Mouse (Mus musculus) liver, embryonic 13.5 days (tissue): ENCODE data around the gene Rcbtb2. TPM values are rescaled to one million over a fixed set of nuclear protein-coding genes. Genes with fewer than 3 reads are reported as not detected.

ENCODE experiments used
- ATAC-seq: fragments of 200-750 bp; cut with Nextera tagmentation; 2 replicates; pipeline ENCODE4 v1.8.0; 2017; ENCODE audit warnings: low read depth, mild to moderate bottlenecking, moderate number of reproducible peaks, moderate library complexity
- DNase-seq: peaks from one replicate; pipeline ENCODE4 v3.0.0; 2022
- H3K27ac ChIP-seq: fragments of 300-500 bp; sonication (generic); 2 replicates; pipeline ENCODE4 v1.5.1; 2015; ENCODE audit warnings: moderate library complexity, mild to moderate bottlenecking, inconsistent platforms
- H3K27me3 ChIP-seq: fragments of 300-500 bp; sonication (generic); 2 replicates; pipeline ENCODE4 v1.6.1; 2015; ENCODE audit warnings: mild to moderate bottlenecking, inconsistent platforms
- H3K36me3 ChIP-seq: fragments of 300-500 bp; sonication (generic); 2 replicates; pipeline ENCODE4 v1.6.1; 2015; ENCODE audit warnings: mild to moderate bottlenecking, inconsistent platforms
- H3K4me1 ChIP-seq: fragments of 300-500 bp; sonication (generic); replicated peaks from 2 replicates; pipeline ENCODE4 v1.6.1; 2015; ENCODE audit warnings: inconsistent platforms
- H3K4me2 ChIP-seq: fragments of 300-500 bp; sonication (generic); 2 replicates; pipeline ENCODE4 v1.6.1; 2015; ENCODE audit warnings: inconsistent platforms, mild to moderate bottlenecking, moderate library complexity
- H3K4me3 ChIP-seq: fragments of 300-500 bp; sonication (generic); replicated peaks from 2 replicates; pipeline ENCODE4 v1.5.1; 2015; ENCODE audit warnings: mild to moderate bottlenecking, inconsistent platforms
- H3K9ac ChIP-seq: fragments of 300-500 bp; sonication (generic); 2 replicates; pipeline ENCODE4 v1.6.1; 2015; ENCODE audit warnings: mild to moderate bottlenecking, inconsistent platforms
- H3K9me3 ChIP-seq: fragments of 300-500 bp; sonication (generic); replicated peaks from 2 replicates; pipeline ENCODE4 v1.6.1; 2016; ENCODE audit warnings: inconsistent platforms
- WGBS: fragments of 180-500 bp; shearing (Covaris S2); methylation state at CpG from one replicate; pipeline ENCODE4 v1.1.7; 2015; ENCODE audit not compliant: insufficient replicate concordance; 5-methylcytosine and 5-hydroxymethylcytosine counted together
- polyA plus RNA-seq: library from polyadenylated mRNA; unstranded; fragments of >200 nt; fragmentation: Nextera tagmentation; extraction: Ambion mirVana; gene quantifications from 2 replicates; pipeline ENCODE4 v1.2.1, GENCODE M21; 2015

Rcbtb2 gene
- polyA plus RNA-seq, 1 experiment from 2014 or later = 20.2 TPM

DNA sequence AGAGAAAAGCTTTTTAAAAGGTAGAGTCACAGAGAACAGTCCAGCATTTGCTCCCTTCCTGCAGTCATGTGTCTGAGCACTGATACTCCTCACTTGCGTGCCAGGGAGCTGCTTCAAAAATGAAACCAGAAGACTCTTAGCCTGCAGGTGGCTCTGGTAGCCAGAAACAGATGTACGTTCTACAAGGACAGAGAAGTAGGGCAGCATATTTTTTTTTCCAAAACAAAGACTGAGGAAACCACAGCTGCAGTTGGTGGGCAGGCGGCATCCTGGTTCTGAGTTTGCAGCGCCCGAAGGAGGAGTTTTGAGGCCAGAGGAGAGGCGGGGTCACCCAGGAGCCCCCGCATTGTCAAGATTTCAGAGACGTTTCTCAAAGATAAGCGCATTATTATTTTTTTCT, 5.9 kb upstream of the Rcbtb2 start:
- Histone ChIP-seq H3K4me3 (peak overlapping the region; percentile 11; the same call in 1 of the 2 replicates), H3K9ac (no peak overlapping the region), H3K27me3 (no peaks in the 10 kb centered on the region), H3K9me3 (no peaks in the 10 kb centered on the region), H3K4me2 (peak overlapping the region; percentile 38), H3K4me1 (peaks cover 27% of the 10 kb centered on the region), H3K36me3 (no peaks in the 10 kb centered on the region), H3K27ac (no peak overlapping the region)
- DNase-seq (no peak), ATAC-seq (no peak)
- 5% methylated on average over 9 of the region's 9 CpGs for WGBS

DNA sequence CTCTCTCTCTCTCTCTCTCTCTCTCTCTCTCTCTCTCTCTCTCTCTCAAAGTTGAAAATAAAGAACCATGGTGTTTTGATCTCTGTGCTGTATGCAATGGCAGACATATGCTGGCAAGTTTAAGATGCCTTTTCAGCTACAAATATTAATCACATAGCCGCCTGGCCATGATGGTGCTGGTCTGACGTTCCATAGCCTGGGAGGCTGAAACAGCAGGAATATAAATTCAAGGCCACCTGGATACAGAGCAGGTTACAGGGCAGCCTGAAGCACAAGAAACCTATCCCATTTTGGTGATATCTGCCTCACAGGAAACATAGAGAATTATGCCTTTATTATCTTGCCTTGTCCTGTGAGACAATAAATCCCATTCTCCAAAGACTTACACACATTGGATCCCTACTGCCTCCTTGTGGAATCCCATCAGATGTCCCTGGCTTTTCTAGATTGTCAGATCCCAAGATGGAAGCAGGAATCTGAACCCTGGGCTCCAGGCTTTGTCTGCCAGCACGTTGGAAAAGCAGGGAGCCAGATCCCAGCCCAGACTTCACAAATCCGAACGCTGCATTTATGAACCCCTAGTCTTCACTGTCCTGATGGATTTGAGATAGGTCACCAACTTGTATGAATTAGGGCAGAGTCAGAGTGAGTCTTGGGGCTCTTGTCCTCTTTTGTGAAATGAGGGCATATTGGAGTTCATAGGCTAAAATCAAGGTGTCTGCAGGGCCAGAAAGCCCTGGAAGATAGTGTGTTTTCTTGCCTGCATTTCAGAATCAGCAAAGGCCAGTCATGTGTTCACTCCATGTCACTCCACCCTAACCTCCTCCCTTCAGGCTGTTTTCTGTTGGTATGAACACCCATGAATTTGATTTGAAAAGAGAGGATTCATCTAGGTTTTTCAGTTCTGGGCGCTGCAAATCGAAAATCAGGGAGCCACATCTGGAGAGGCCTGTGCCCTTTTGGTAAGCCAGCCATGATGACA, 5.1 kb upstream of the Rcbtb2 start:
- Histone ChIP-seq H3K4me3 (no peak overlapping the region), H3K9ac (no peak overlapping the region), H3K4me2 (peak overlapping the region; percentile 38; the same call in 1 of the 2 replicates), H3K27ac (no peak overlapping the region), H3K9me3 (no peaks in the 10 kb centered on the region), H3K27me3 (no peaks in the 10 kb centered on the region), H3K4me1 (peaks cover 27% of the 10 kb centered on the region), H3K36me3 (no peaks in the 10 kb centered on the region)
- DNase-seq = no peak
- ATAC-seq = no peak
- WGBS = 62% methylated on average over 7 of the region's 7 CpGs

DNA sequence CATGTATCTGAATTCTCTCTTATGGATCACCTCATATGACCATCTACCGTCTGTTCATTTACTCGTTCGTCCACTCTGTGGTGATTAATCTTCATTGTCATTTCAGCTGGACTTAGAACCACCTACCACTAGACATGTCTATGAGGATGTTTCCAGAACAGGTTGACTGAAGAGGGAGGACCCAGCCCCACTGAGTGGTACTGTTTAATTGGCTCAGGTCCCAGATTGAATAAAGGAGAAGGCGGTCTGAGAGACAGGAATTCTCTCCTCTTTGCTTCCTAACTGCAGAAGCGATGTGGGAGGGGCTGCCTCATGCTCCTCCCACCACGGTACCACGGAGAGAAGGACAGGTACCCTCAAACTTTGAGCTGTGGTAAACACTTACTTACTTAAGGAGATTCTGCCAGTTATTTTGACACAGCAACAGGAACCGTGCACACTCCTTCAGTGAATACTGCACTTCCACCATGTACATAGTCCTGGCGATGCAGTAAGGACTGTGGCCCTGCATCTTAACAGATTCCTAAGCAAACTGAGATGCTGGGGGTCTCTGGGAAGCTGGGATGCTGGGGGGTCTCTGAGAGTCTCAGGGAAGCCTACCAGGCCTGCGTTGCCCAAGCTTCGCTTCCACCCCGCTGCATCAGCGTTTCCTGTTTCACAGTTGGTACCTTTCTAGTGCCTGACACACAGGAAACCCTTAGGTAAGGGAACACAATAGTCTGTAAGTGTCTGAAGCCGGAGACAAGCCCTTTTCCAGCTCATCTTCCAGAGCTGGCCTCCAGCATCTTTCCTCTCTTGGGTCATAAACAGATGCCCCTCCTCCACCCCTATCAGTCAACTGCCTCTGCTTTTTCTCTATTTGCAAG, 4.1 kb upstream of the Rcbtb2 start:
- Histone ChIP-seq H3K4me1 (peaks cover 34% of the 10 kb centered on the region), H3K9ac (no peak overlapping the region), H3K9me3 (no peaks in the 10 kb centered on the region), H3K36me3 (no peaks in the 10 kb centered on the region), H3K27ac (no peak overlapping the region), H3K27me3 (no peaks in the 10 kb centered on the region), H3K4me3 (no peak overlapping the region), H3K4me2 (no peak overlapping the region)
- ATAC-seq = no peak
- DNase-seq = no peak
- 51% methylated on average over 14 of the region's 14 CpGs for WGBS

DNA sequence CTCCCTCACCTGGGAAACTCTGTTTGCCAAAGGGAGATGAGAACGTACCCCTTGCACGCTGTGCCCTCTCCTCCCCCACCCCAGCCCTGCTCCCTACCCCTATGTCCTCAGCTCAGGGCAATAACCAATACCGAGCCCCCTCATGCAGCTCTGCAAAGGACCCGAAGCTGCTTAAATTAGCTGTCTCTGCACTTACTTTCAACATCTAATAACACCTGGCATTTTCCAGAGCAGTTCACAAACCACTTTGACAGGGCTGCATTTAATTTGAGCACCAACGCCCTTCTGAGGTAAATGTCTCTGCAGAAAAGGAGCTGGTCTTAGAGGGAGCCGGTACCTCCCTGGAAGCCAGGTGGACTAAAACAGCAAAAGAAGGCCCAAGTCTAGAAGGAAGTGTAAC, 3.4 kb upstream of the Rcbtb2 start:
- Histone ChIP-seq H3K9me3 (no peaks in the 10 kb centered on the region), H3K9ac (no peak overlapping the region), H3K27me3 (no peaks in the 10 kb centered on the region), H3K36me3 (no peaks in the 10 kb centered on the region), H3K4me3 (no peak overlapping the region), H3K27ac (no peak overlapping the region), H3K4me2 (no peak overlapping the region), H3K4me1 (peaks cover 40% of the 10 kb centered on the region)
- no peak for DNase-seq
- 41% methylated on average over 6 of the region's 6 CpGs for WGBS
- ATAC-seq = no peak

DNA sequence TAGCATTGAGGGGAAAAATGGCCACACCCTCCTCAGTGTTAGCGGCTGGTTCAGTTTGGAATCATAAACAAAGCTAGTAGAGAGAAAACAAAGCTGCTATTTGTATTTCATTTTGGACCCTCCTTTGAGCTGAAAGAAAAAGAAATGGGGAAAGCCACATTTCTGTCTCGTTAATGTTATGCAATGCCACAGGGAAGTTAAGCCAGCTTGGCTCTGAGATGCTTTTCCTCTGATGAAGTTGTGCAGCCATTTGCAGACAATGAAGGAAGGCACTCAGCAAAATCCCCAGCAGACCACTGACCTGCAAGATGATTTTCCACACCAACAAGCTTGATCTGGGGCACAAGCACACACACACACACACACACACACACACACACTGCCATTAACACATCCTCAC, 2.9 kb upstream of the Rcbtb2 start:
- Histone ChIP-seq H3K9me3 (no peaks in the 10 kb centered on the region), H3K4me2 (no peak overlapping the region), H3K36me3 (no peaks in the 10 kb centered on the region), H3K9ac (no peak overlapping the region), H3K4me1 (peaks cover 45% of the 10 kb centered on the region), H3K27me3 (no peaks in the 10 kb centered on the region), H3K4me3 (no peak overlapping the region), H3K27ac (no peak overlapping the region)
- ATAC-seq = no peak
- DNase-seq = no peak
- WGBS = 51% methylated on average over 2 of the region's 2 CpGs

DNA sequence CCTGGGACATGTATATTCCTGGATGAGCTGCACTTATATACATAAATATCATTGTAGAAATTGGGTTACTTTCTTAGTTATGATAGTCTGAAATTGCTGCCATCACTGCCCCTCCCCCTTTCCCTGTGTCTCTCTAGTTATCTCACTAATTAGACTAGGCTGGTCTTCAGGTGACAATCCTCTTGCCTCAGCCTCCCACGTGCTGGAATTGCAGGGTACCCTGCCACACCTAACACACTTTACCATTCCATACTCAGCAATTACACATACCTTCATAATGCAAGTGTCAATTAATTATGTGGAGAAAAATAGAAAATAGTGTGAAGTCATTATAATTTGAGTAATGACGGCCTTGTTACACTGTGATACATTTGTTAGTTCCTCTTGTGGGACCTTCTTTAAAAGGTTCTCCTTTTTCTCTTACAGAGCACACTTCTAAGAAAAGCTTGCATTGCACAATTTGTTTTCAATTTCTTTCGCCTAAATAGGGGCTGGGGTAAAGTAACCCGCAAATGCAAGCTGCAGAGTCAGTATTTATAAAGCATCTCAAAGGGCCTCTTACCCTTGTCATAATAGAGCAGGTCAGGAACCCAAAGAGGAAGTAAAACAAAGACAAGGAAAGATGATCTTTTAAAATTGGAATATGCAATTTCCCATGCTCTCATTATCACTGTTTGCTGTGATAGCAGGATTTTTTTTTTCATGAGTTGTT, 470 bp upstream of the Rcbtb2 start:
- Histone ChIP-seq H3K9me3 (no peaks in the 10 kb centered on the region), H3K9ac (no peak overlapping the region), H3K4me3 (no peak overlapping the region), H3K27me3 (no peaks in the 10 kb centered on the region), H3K4me2 (no peak overlapping the region), H3K36me3 (no peaks in the 10 kb centered on the region), H3K4me1 (peaks cover 39% of the 10 kb centered on the region), H3K27ac (no peak overlapping the region)
- 25% methylated on average over 4 of the region's 4 CpGs for WGBS
- ATAC-seq (no peak), DNase-seq (no peak)

DNA sequence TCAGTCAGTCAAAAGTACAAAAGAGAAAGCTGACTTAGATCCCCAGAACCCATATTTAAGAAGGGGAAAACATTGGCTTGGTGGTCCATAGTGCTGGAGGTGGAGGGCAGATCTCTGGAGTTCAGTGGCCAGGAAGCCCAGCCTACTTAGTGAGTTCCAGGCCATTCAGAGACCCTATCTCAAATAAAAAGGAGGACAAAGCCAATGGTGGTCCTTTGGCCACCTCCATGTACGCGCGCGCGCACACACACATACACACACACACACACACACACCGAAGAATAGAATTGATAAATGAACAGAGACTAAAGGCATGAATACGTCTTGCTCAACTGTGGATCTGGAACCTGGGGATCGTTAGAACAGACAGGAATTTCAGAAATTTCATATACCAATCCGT, 544 bp downstream of the Rcbtb2 start:
- ATAC-seq = no peak
- H3K36me3 ChIP-seq = no peaks in the 10 kb centered on the region
- WGBS = 44% methylated on average over 9 of the region's 9 CpGs
- no peak for DNase-seq
- H3K9ac ChIP-seq = no peak overlapping the region
- no peak overlapping the region for H3K4me3 ChIP-seq
- H3K27me3 ChIP-seq = no peaks in the 10 kb centered on the region
- no peaks in the 10 kb centered on the region for H3K9me3 ChIP-seq
- peaks cover 39% of the 10 kb centered on the region for H3K4me1 ChIP-seq
- peak overlapping the region; percentile 38; the same call in 1 of the 2 replicates for H3K4me2 ChIP-seq
- no peak overlapping the region; the same call in 1 of the 2 replicates for H3K27ac ChIP-seq

DNA sequence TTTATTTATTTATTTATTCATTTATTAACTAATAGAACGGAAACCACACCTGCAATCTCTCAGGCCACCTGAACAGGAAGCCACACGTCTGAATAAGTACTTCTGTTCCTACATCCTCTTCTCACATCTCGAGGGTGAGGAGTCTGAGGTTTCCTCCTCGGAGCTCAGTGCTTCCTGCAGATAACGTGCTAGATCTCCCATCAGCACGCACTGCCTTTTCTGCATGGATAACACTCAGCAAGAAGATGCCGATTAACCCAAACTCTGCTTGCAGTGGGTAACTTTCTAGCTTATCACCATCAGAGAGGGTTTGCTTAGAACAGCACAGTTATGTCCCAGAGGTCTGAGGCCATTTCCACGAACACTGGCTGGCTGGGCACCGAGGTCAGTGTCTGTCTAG, 949 bp downstream of the Rcbtb2 start:
- Histone ChIP-seq H3K27ac (no peak overlapping the region), H3K4me1 (peaks cover 36% of the 10 kb centered on the region), H3K9me3 (no peaks in the 10 kb centered on the region), H3K36me3 (no peaks in the 10 kb centered on the region), H3K4me3 (no peak overlapping the region), H3K4me2 (peak overlapping the region; percentile 38; the same call in 1 of the 2 replicates), H3K9ac (no peak overlapping the region), H3K27me3 (no peaks in the 10 kb centered on the region)
- ATAC-seq (peak; percentile 83), DNase-seq (peak; percentile 53)
- WGBS = 11% methylated on average over 9 of the region's 9 CpGs

DNA sequence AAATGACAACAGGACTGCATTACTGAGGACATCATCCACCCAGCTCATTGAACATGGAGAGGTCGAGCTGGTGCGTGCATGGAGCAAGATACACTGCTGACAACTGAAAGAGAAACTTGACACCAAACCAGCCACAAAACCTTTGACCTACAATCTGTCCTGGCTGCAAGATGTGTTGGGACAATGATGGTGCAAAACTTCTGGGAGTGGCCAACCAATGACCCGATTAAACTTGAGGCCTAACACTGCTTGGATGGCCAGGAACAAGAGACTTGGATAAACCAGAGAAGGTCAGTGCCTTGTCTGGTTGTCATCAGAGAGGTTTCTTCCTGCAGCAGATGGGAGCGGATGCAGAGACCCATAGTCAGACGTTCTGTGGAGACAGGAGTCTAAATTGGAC, 7.7 kb downstream of the Rcbtb2 start:
- Histone ChIP-seq H3K36me3 (no peaks in the 10 kb centered on the region), H3K4me1 (peaks cover 8% of the 10 kb centered on the region; the same call in 1 of the 2 replicates), H3K27ac (no peak overlapping the region), H3K9me3 (no peaks in the 10 kb centered on the region), H3K4me2 (no peak overlapping the region), H3K9ac (no peak overlapping the region), H3K27me3 (no peaks in the 10 kb centered on the region), H3K4me3 (no peak overlapping the region)
- no peak for ATAC-seq
- DNase-seq = no peak
- 38% methylated on average over 5 of the region's 5 CpGs for WGBS

DNA sequence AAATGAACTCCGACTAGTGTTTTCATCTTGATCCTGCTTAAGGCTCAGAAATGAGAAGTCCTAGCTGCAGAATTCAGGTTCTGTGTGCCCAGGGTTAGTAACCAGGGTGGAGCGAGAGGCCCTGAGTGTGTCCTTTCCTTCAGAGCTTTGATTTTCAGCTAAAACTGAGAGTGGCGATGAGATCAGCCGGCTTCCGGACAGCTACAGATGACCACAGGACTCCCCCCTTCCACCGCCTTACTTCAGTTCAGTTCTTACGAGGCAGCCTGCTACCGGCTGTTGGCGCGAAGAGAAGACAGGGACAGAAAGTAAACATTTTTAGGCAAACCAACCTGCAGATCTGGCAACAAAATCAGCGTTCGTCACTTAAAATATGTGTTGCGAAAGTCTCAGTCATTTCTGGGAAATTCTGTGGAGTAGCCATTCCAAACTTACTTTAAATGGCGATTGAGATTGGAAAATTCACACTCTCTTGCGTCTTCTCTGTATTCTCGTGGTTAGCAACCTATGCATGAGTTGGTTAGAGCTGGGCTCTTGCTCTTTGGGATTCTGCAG, 9.1 kb downstream of the Rcbtb2 start:
- ATAC-seq = no peak
- Histone ChIP-seq H3K27ac (no peak overlapping the region), H3K4me1 (peaks cover 8% of the 10 kb centered on the region; the same call in 1 of the 2 replicates), H3K9ac (no peak overlapping the region), H3K4me3 (no peak overlapping the region), H3K27me3 (no peaks in the 10 kb centered on the region), H3K4me2 (no peak overlapping the region), H3K36me3 (no peaks in the 10 kb centered on the region), H3K9me3 (no peaks in the 10 kb centered on the region)
- DNase-seq = no peak
- WGBS = 59% methylated on average over 16 of the region's 16 CpGs
